ENCODE assay signal across 15 mouse cellular contexts in genomic region chr9:75124201-75124721, GRCm38 (mm10). TPM values are rescaled to one million over a fixed set of nuclear protein-coding genes. Genes with fewer than 3 reads are reported as not detected.
DNase-seq lines count a peak whose midpoint lies in the region; ATAC-seq lines count a peak whose summit lies in the region.
"Had no signal": no experiment of that assay in that cellular context is flagged by ENCODE, and none has a peak within 500 bp of the region (broad histone marks: within the 10 kb centered on the region; RNA-seq: fewer than 3 reads in every experiment).

No protein-coding gene starts in this region.

- H3K4me1 ChIP-seq in midbrain, embryonic 15.5 days: no peaks in the 10 kb centered on the region
- 0 out of 2 replicates have a peak, but pooled peaks cover 2% of the 10 kb centered on the region for H3K4me1 ChIP-seq in midbrain, embryonic 16.5 days (ENCODE audit: control insufficient read depth, insufficient read depth, low read length)
- H3K4me1 ChIP-seq: intestine, embryonic 15.5 days; midbrain, embryonic 12.5 days had no signal

- H3K9me3 ChIP-seq in midbrain, embryonic 15.5 days: no peaks in the 10 kb centered on the region
- H3K9me3 ChIP-seq in midbrain, embryonic 16.5 days (replicated peaks; ENCODE audit: control insufficient read depth, low read length, poor library complexity, severe bottlenecking): no peaks in the 10 kb centered on the region
- H3K9me3 ChIP-seq: intestine, embryonic 15.5 days; midbrain, embryonic 12.5 days had no signal

- peaks cover 16% of the 10 kb centered on the region for H3K36me3 ChIP-seq in midbrain, embryonic 15.5 days (replicated peaks)
- H3K36me3 ChIP-seq in midbrain, embryonic 16.5 days (ENCODE audit: control insufficient read depth, insufficient read depth, low read length): peaks cover 16% of the 10 kb centered on the region; the same call in 1 of the 2 replicates
- H3K36me3 ChIP-seq: intestine, embryonic 15.5 days had no signal

- H3K27ac ChIP-seq in midbrain, embryonic 15.5 days: no peak overlapping the region
- H3K27ac ChIP-seq in midbrain, embryonic 16.5 days (ENCODE audit: low read length): no peak overlapping the region
- H3K27ac ChIP-seq: intestine, embryonic 15.5 days; midbrain, embryonic 12.5 days had no signal

- no peak overlapping the region for H3K9ac ChIP-seq in midbrain, embryonic 15.5 days
- no peak overlapping the region for H3K9ac ChIP-seq in midbrain, embryonic 16.5 days (ENCODE audit: low read depth, low read length)
- H3K9ac ChIP-seq: intestine, embryonic 15.5 days; midbrain, embryonic 12.5 days had no signal

- WGBS in midbrain, embryonic 15.5 days: 47% methylated on average over 6 of the region's 6 CpGs
- 48% methylated on average over 6 of the region's 6 CpGs for WGBS in midbrain, embryonic 16.5 days

- DNase-seq in frontal cortex, postnatal 14 days (ENCODE audit: low spot score in 2 of 2): no peak
- DNase-seq in adrenal gland, postnatal 25 days: peak; percentile 35
- DNase-seq in right cerebral cortex, postnatal 4 days: no peak
- no peak for DNase-seq in cerebellum, postnatal 14 days
- no peak for DNase-seq in kidney, postnatal 10 days
- DNase-seq: cerebellum, adult 8-10 months; lung, adult 2 months; spleen, adult 18-20 months; thymus, adult 18-20 months had no signal

- H3K4me3 ChIP-seq in midbrain, embryonic 15.5 days: no peak overlapping the region
- no peak overlapping the region for H3K4me3 ChIP-seq in midbrain, embryonic 16.5 days (ENCODE audit: low read depth, low read length)
- H3K4me3 ChIP-seq: intestine, embryonic 15.5 days; midbrain, embryonic 12.5 days had no signal

- no peaks in the 10 kb centered on the region for H3K27me3 ChIP-seq in midbrain, embryonic 15.5 days (replicated peaks)
- H3K27me3 ChIP-seq in midbrain, embryonic 16.5 days (ENCODE audit: control insufficient read depth, insufficient read depth, low read depth, low read length): no peaks in the 10 kb centered on the region
- H3K27me3 ChIP-seq: CH12.LX; intestine, embryonic 15.5 days; midbrain, embryonic 12.5 days had no signal

- no peak overlapping the region for H3K4me2 ChIP-seq in midbrain, embryonic 15.5 days
- no peak overlapping the region for H3K4me2 ChIP-seq in midbrain, embryonic 16.5 days (ENCODE audit: low read length)
- H3K4me2 ChIP-seq: intestine, embryonic 15.5 days; midbrain, embryonic 12.5 days had no signal

- peak; percentile 39; the same call in 1 of the 2 replicates for ATAC-seq in frontal cortex, adult (ENCODE audit: low TSS enrichment)
- 0 out of 2 replicates have a peak, but pooled peaks have one; percentile 11 for ATAC-seq in midbrain, embryonic 15.5 days (replicated peaks)
- ATAC-seq in midbrain, embryonic 16.5 days: no peak
- ATAC-seq: intestine, embryonic 15.5 days had no signal

RNA-seq across cellular contexts. Expression of gene Myo5a, which starts 53.4 kb away (rescaled TPM):
- polyA plus RNA-seq in midbrain, embryonic 15.5 days (2015; fragmentation: Nextera tagmentation; extraction: Ambion mirVana): 36.2 and 37.0 TPM in 2 replicates
- 26.1 and 31.7 TPM in 2 replicates for polyA plus RNA-seq in midbrain, embryonic 16.5 days (2015; fragmentation: Nextera tagmentation; extraction: Ambion mirVana)
- total RNA-seq in adrenal gland, postnatal 25 days (2021): 43.7 and 59.3 TPM in 2 replicates
